Mouse (Mus musculus): ENCODE results near the gene Dync1li2. TPM values are rescaled to one million over a fixed set of nuclear protein-coding genes. Genes with fewer than 3 reads are reported as not detected.

The Dync1li2 gene
- total and polyA plus RNA-seq, 3 experiments = 12.7 to 22.8 (median 14.3) TPM

DNA sequence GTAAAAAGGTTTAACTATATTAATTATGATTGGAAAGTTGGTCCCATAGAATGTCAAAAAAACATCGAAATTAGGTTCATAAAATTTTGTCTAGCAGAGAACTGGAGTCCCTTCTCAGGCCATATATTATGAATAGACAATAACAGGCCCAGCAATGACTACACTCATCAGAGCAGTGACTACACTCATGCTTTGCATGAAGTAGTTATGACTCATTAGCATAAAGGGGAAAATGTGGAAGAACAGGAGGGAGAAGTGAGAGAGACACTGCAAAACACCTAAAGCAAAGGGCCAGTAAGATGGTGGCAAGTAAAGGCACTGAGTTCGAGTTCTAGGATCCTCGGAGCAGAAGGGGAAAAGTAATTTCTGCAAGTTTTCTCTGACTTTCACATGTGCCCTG lies 3.2 kb upstream of the Dync1li2 start:
- no peak overlapping the region for H3K9ac ChIP-seq (ENCODE audit: insufficient read depth, low read depth)
- no peak overlapping the region for H3K27ac ChIP-seq (ENCODE audit: insufficient read depth, low read depth)
- H3K36me3 ChIP-seq (replicated peaks in 1 of 2; ENCODE audit: control insufficient read depth in 1 of 2, insufficient read depth in 1 of 2, low read length in 1 of 2) = peaks cover 0 to 3% of the 10 kb centered on the region in 2 experiments
- H3K79me2 ChIP-seq (replicated peaks; ENCODE audit: control insufficient read depth, extremely low read depth, insufficient read depth, poor library complexity, severe bottlenecking) = peaks cover 10% of the 10 kb centered on the region; the same call in 1 of the 2 replicates
- no peak overlapping the region for H3K4me3 ChIP-seq (replicated peaks in 1 of 3; ENCODE audit: low read depth in 2 of 3, low read length in 2 of 3, poor library complexity in 1 of 3)
- H3K4me2 ChIP-seq (ENCODE audit: insufficient read depth, low read depth, poor library complexity, severe bottlenecking) = no peak overlapping the region
- dilution Hi-C loops (cut with MboI; ENCODE audit: extremely low pct_ligation_motif_present, extremely low pct_unique_long_range_greater_than_20kb, low sequenced_read_pairs) = no loop called here
- peak; percentile 65 for DNase-seq (ENCODE audit: extremely low read depth)
- no peaks in the 10 kb centered on the region for H3K27me3 ChIP-seq (replicated peaks)
- H3K4me1 ChIP-seq (ENCODE audit: control insufficient read depth in 1 of 2, insufficient read depth in 2 of 2) = peaks cover 16 to 31% of the 10 kb centered on the region in 2 experiments
- TF ChIP-seq JUND (conservative IDR thresholded peaks at IDR 0.05; ENCODE audit: low read depth, low read length) (0 out of 2 replicates have a peak, but pooled peaks have one; percentile 10), IRF4 (IDR thresholded peaks at IDR 0.05; ENCODE audit: low read depth, low read length) (peak; percentile 39; the same call in 1 of the 2 replicates), HCFC1 (IDR thresholded peaks at IDR 0.05; ENCODE audit: low read depth, low read length) (no peak), POLR2AphosphoS2 (IDR thresholded peaks at IDR 0.05; ENCODE audit: low read depth, low read length) (no peak)
- H3K9me3 ChIP-seq (replicated peaks; ENCODE audit: low read length) = no peaks in the 10 kb centered on the region
- in situ Hi-C loops (cut with MboI; ENCODE audit: low pct_ligation_motif_present, low pct_unique_long_range_greater_than_20kb, low sequenced_read_pairs) = no loop called here

DNA sequence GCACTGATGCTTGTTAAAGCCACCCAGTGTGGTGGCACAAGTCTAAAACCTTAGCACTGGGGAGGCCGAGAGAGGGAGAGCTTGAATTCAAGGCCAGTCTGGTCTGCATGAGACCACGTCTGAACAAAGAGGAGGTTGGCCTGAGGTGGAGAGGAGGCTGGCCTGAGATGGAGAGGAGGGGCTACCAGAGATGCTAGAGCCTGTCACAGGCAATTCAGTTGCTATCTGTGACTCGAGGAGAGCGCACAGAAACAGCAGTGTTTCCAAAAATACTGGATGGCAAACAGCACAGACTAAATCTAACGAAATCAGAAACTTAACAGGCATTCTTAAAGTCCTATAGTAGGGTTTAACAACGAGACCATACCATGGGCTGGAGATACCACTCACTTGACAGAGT lies 2.4 kb upstream of the Dync1li2 start:
- no peak overlapping the region for H3K27ac ChIP-seq (ENCODE audit: insufficient read depth, low read depth)
- H3K27me3 ChIP-seq (replicated peaks) = no peaks in the 10 kb centered on the region
- no peak overlapping the region for H3K9ac ChIP-seq (ENCODE audit: insufficient read depth, low read depth)
- no peak overlapping the region for H3K4me3 ChIP-seq (replicated peaks in 1 of 3; ENCODE audit: low read depth in 2 of 3, low read length in 2 of 3, poor library complexity in 1 of 3)
- no peak overlapping the region for H3K4me2 ChIP-seq (ENCODE audit: insufficient read depth, low read depth, poor library complexity, severe bottlenecking)
- peaks cover 3 to 9% of the 10 kb centered on the region in 2 experiments for H3K36me3 ChIP-seq (replicated peaks in 1 of 2; ENCODE audit: control insufficient read depth in 1 of 2, insufficient read depth in 1 of 2, low read length in 1 of 2)
- TF ChIP-seq TBP (conservative IDR thresholded peaks at IDR 0.05; ENCODE audit: low read depth, low read length) = no peak
- no peak for TF ChIP-seq CTCF (conservative IDR thresholded peaks at IDR 0.05 in 1 of 2, IDR thresholded peaks at IDR 0.05 in 1 of 2; ENCODE audit: low read depth in 2 of 2, low read length in 2 of 2)
- TF ChIP-seq CHD1 (IDR thresholded peaks at IDR 0.05; ENCODE audit: low read depth, low read length) = no peak
- no peak for TF ChIP-seq BHLHE40 (IDR thresholded peaks at IDR 0.05; ENCODE audit: low read depth, low read length)
- TF ChIP-seq MEF2A (IDR thresholded peaks at IDR 0.05; ENCODE audit: borderline replicate concordance, low read depth, low read length) = no peak
- no peak for TF ChIP-seq EP300 (IDR thresholded peaks at IDR 0.05; ENCODE audit: low read length)
- no peak for TF ChIP-seq RAD21 (IDR thresholded peaks at IDR 0.05; ENCODE audit: low read depth, low read length)
- no peak for TF ChIP-seq KAT2A (IDR thresholded peaks at IDR 0.05; ENCODE audit: insufficient replicate concordance, low read length)
- TF ChIP-seq MAX (IDR thresholded peaks at IDR 0.05; ENCODE audit: low read length) = no peak
- TF ChIP-seq USF1 (IDR thresholded peaks at IDR 0.05; ENCODE audit: low read depth, low read length) = no peak
- TF ChIP-seq MXI1 (IDR thresholded peaks at IDR 0.05; ENCODE audit: low read depth, low read length) = no peak
- TF ChIP-seq HCFC1 (IDR thresholded peaks at IDR 0.05; ENCODE audit: low read depth, low read length) = no peak
- TF ChIP-seq MAFK (IDR thresholded peaks at IDR 0.05; ENCODE audit: insufficient replicate concordance, low read length) = no peak
- no peak for TF ChIP-seq ZNF384 (IDR thresholded peaks at IDR 0.05; ENCODE audit: low read depth, low read length)
- in situ Hi-C loops (cut with MboI; ENCODE audit: low pct_ligation_motif_present, low pct_unique_long_range_greater_than_20kb, low sequenced_read_pairs) = no loop called here
- peaks cover 17 to 35% of the 10 kb centered on the region in 2 experiments for H3K4me1 ChIP-seq (ENCODE audit: control insufficient read depth in 1 of 2, insufficient read depth in 2 of 2)
- DNase-seq (ENCODE audit: extremely low read depth) = no peak
- H3K9me3 ChIP-seq (replicated peaks; ENCODE audit: low read length) = no peaks in the 10 kb centered on the region
- H3K79me2 ChIP-seq (replicated peaks; ENCODE audit: control insufficient read depth, extremely low read depth, insufficient read depth, poor library complexity, severe bottlenecking) = peaks cover 10% of the 10 kb centered on the region; the same call in 1 of the 2 replicates
- dilution Hi-C loops (cut with MboI; ENCODE audit: extremely low pct_ligation_motif_present, extremely low pct_unique_long_range_greater_than_20kb, low sequenced_read_pairs) = no loop called here

All from CH12.LX (cell line).